Mouse (Mus musculus): ENCODE data around the gene Itih2. TPM values are rescaled to one million over a fixed set of nuclear protein-coding genes. Genes with fewer than 3 reads are reported as not detected.
A peak's percentile ranks its signal among the peaks of the same experiment; 100 is the strongest.

The Itih2 gene
- polyA plus RNA-seq, 1 experiment from 2014 or later, result 2.1 TPM

GRCm38 (mm10) chr2:10127471-10127870 lies 3.7 kb downstream of the Itih2 start:
- Histone ChIP-seq H3K27ac (ENCODE audit: low read length) (no peak overlapping the region), H3K9me3 (ENCODE audit: control insufficient read depth, low read length) (no peaks in the 10 kb centered on the region), H3K27me3 (replicated peaks; ENCODE audit: control insufficient read depth, insufficient read depth, low read length) (no peaks in the 10 kb centered on the region), H3K4me3 (replicated peaks; ENCODE audit: low read length) (no peak overlapping the region), H3K36me3 (ENCODE audit: control insufficient read depth, insufficient read depth) (no peaks in the 10 kb centered on the region), H3K9ac (replicated peaks; ENCODE audit: low read depth, low read length) (no peak overlapping the region), H3K4me1 (replicated peaks; ENCODE audit: control insufficient read depth, insufficient read depth, low read length) (no peaks in the 10 kb centered on the region), H3K4me2 (ENCODE audit: low read length) (no peak overlapping the region)
- 94% methylated on average over 5 of the region's 5 CpGs for WGBS
- no peak for ATAC-seq

- no peaks in the 10 kb centered on the region for H3K9me3 ChIP-seq (ENCODE audit: control insufficient read depth, low read length)
- WGBS, result 97% methylated on average over 4 of the region's 4 CpGs
- no peak overlapping the region for H3K4me3 ChIP-seq (replicated peaks; ENCODE audit: low read length)
- H3K36me3 ChIP-seq (ENCODE audit: control insufficient read depth, insufficient read depth), result no peaks in the 10 kb centered on the region
- H3K27me3 ChIP-seq (replicated peaks; ENCODE audit: control insufficient read depth, insufficient read depth, low read length), result no peaks in the 10 kb centered on the region
- no peak overlapping the region for H3K27ac ChIP-seq (ENCODE audit: low read length)
- H3K4me2 ChIP-seq (ENCODE audit: low read length), result no peak overlapping the region
- H3K9ac ChIP-seq (replicated peaks; ENCODE audit: low read depth, low read length), result no peak overlapping the region
- no peak for ATAC-seq
- no peaks in the 10 kb centered on the region for H3K4me1 ChIP-seq (replicated peaks; ENCODE audit: control insufficient read depth, insufficient read depth, low read length)
Observed at GRCm38 (mm10) chr2:10126122-10126521, 5.1 kb downstream of the Itih2 start.

- Histone ChIP-seq H3K27me3 (replicated peaks; ENCODE audit: control insufficient read depth, insufficient read depth, low read length) (no peaks in the 10 kb centered on the region), H3K9me3 (ENCODE audit: control insufficient read depth, low read length) (no peaks in the 10 kb centered on the region), H3K36me3 (ENCODE audit: control insufficient read depth, insufficient read depth) (no peaks in the 10 kb centered on the region), H3K4me1 (replicated peaks; ENCODE audit: control insufficient read depth, insufficient read depth, low read length) (no peaks in the 10 kb centered on the region), H3K4me3 (replicated peaks; ENCODE audit: low read length) (no peak overlapping the region), H3K4me2 (ENCODE audit: low read length) (no peak overlapping the region), H3K9ac (replicated peaks; ENCODE audit: low read depth, low read length) (no peak overlapping the region), H3K27ac (ENCODE audit: low read length) (no peak overlapping the region)
- WGBS, result 55% methylated on average over 3 of the region's 3 CpGs
- no peak for ATAC-seq
Observed at GRCm38 (mm10) chr2:10121826-10122225, 9.4 kb downstream of the Itih2 start.

- Histone ChIP-seq H3K27me3 (replicated peaks; ENCODE audit: control insufficient read depth, insufficient read depth, low read length) (no peaks in the 10 kb centered on the region), H3K36me3 (ENCODE audit: control insufficient read depth, insufficient read depth) (no peaks in the 10 kb centered on the region), H3K9me3 (ENCODE audit: control insufficient read depth, low read length) (no peaks in the 10 kb centered on the region), H3K4me1 (replicated peaks; ENCODE audit: control insufficient read depth, insufficient read depth, low read length) (no peaks in the 10 kb centered on the region), H3K4me3 (replicated peaks; ENCODE audit: low read length) (no peak overlapping the region), H3K9ac (replicated peaks; ENCODE audit: low read depth, low read length) (no peak overlapping the region), H3K4me2 (ENCODE audit: low read length) (no peak overlapping the region), H3K27ac (ENCODE audit: low read length) (no peak overlapping the region)
- WGBS, result 84% methylated on average over 8 of the region's 8 CpGs
- ATAC-seq, result no peak
Observed at GRCm38 (mm10) chr2:10119276-10119675, 11.9 kb downstream of the Itih2 start.

- 71% methylated on average over 1 of the region's 1 CpGs for WGBS
- Histone ChIP-seq H3K4me3 (replicated peaks; ENCODE audit: low read length) (no peak overlapping the region), H3K4me1 (replicated peaks; ENCODE audit: control insufficient read depth, insufficient read depth, low read length) (no peaks in the 10 kb centered on the region), H3K36me3 (ENCODE audit: control insufficient read depth, insufficient read depth) (no peaks in the 10 kb centered on the region), H3K9ac (replicated peaks; ENCODE audit: low read depth, low read length) (no peak overlapping the region), H3K4me2 (ENCODE audit: low read length) (no peak overlapping the region), H3K27ac (ENCODE audit: low read length) (no peak overlapping the region), H3K27me3 (replicated peaks; ENCODE audit: control insufficient read depth, insufficient read depth, low read length) (no peaks in the 10 kb centered on the region), H3K9me3 (ENCODE audit: control insufficient read depth, low read length) (no peaks in the 10 kb centered on the region)
- no peak for ATAC-seq
Observed at GRCm38 (mm10) chr2:10118751-10119150, 12.4 kb downstream of the Itih2 start.

- WGBS, result 79% methylated on average over 6 of the region's 6 CpGs
- H3K4me1 ChIP-seq (replicated peaks; ENCODE audit: control insufficient read depth, insufficient read depth, low read length), result no peaks in the 10 kb centered on the region
- H3K9me3 ChIP-seq (ENCODE audit: control insufficient read depth, low read length), result no peaks in the 10 kb centered on the region
- H3K27me3 ChIP-seq (replicated peaks; ENCODE audit: control insufficient read depth, insufficient read depth, low read length), result no peaks in the 10 kb centered on the region
- H3K4me3 ChIP-seq (replicated peaks; ENCODE audit: low read length), result no peak overlapping the region
- H3K27ac ChIP-seq (ENCODE audit: low read length), result no peak overlapping the region
- ATAC-seq, result no peak
- no peaks in the 10 kb centered on the region for H3K36me3 ChIP-seq (ENCODE audit: control insufficient read depth, insufficient read depth)
- no peak overlapping the region for H3K4me2 ChIP-seq (ENCODE audit: low read length)
- no peak overlapping the region for H3K9ac ChIP-seq (replicated peaks; ENCODE audit: low read depth, low read length)
Observed at GRCm38 (mm10) chr2:10108535-10109189, 22.5 kb downstream of the Itih2 start.

- H3K4me1 ChIP-seq (replicated peaks; ENCODE audit: control insufficient read depth, insufficient read depth, low read length), result no peaks in the 10 kb centered on the region
- no peak overlapping the region for H3K9ac ChIP-seq (replicated peaks; ENCODE audit: low read depth, low read length)
- H3K4me2 ChIP-seq (ENCODE audit: low read length), result no peak overlapping the region
- no peaks in the 10 kb centered on the region for H3K36me3 ChIP-seq (ENCODE audit: control insufficient read depth, insufficient read depth)
- ATAC-seq, result no peak
- H3K27me3 ChIP-seq (replicated peaks; ENCODE audit: control insufficient read depth, insufficient read depth, low read length), result no peaks in the 10 kb centered on the region
- no peaks in the 10 kb centered on the region for H3K9me3 ChIP-seq (ENCODE audit: control insufficient read depth, low read length)
- H3K27ac ChIP-seq (ENCODE audit: low read length), result no peak overlapping the region
- 32% methylated on average over 6 of the region's 6 CpGs for WGBS
- H3K4me3 ChIP-seq (replicated peaks; ENCODE audit: low read length), result no peak overlapping the region
Observed at GRCm38 (mm10) chr2:10101180-10101579, 30.0 kb downstream of the Itih2 start.

GRCm38 (mm10) chr2:10100471-10100870 lies 30.7 kb downstream of the Itih2 start:
- Histone ChIP-seq H3K27ac (ENCODE audit: low read length) (no peak overlapping the region), H3K4me3 (replicated peaks; ENCODE audit: low read length) (no peak overlapping the region), H3K4me1 (replicated peaks; ENCODE audit: control insufficient read depth, insufficient read depth, low read length) (no peaks in the 10 kb centered on the region), H3K9me3 (ENCODE audit: control insufficient read depth, low read length) (no peaks in the 10 kb centered on the region), H3K4me2 (ENCODE audit: low read length) (no peak overlapping the region), H3K27me3 (replicated peaks; ENCODE audit: control insufficient read depth, insufficient read depth, low read length) (no peaks in the 10 kb centered on the region), H3K36me3 (ENCODE audit: control insufficient read depth, insufficient read depth) (no peaks in the 10 kb centered on the region), H3K9ac (replicated peaks; ENCODE audit: low read depth, low read length) (no peak overlapping the region)
- no peak for ATAC-seq
- 44% methylated on average over 2 of the region's 2 CpGs for WGBS

- Histone ChIP-seq H3K4me3 (replicated peaks; ENCODE audit: low read length) (no peak overlapping the region), H3K4me2 (ENCODE audit: low read length) (no peak overlapping the region), H3K9ac (replicated peaks; ENCODE audit: low read depth, low read length) (no peak overlapping the region), H3K4me1 (replicated peaks; ENCODE audit: control insufficient read depth, insufficient read depth, low read length) (no peaks in the 10 kb centered on the region), H3K27me3 (replicated peaks; ENCODE audit: control insufficient read depth, insufficient read depth, low read length) (no peaks in the 10 kb centered on the region), H3K9me3 (ENCODE audit: control insufficient read depth, low read length) (no peaks in the 10 kb centered on the region), H3K36me3 (ENCODE audit: control insufficient read depth, insufficient read depth) (no peaks in the 10 kb centered on the region), H3K27ac (ENCODE audit: low read length) (no peak overlapping the region)
- 34% methylated on average over 9 of the region's 9 CpGs for WGBS
- ATAC-seq, result peak; percentile 22
Observed at GRCm38 (mm10) chr2:10098598-10099215, 32.5 kb downstream of the Itih2 start.

Measured in forebrain, embryonic 16.5 days (tissue).